Mouse (Mus musculus) limb, embryonic 13.5 days (tissue): ENCODE data around the gene Gzmk. TPM values are rescaled to one million over a fixed set of nuclear protein-coding genes. Genes with fewer than 3 reads are reported as not detected.

ENCODE experiments used
- ATAC-seq: fragments of 200-750 bp; cut with Nextera tagmentation; 2 replicates; pipeline ENCODE4 v1.8.0; 2017; ENCODE audit warnings: low read depth, moderate number of reproducible peaks, moderate TSS enrichment; ENCODE audit not compliant: low FRiP score
- H3K27ac ChIP-seq: fragments of 300-500 bp; sonication (generic); 2 replicates; pipeline ENCODE4 v1.5.1; 2015; ENCODE audit warnings: inconsistent platforms, mild to moderate bottlenecking, moderate library complexity
- H3K27me3 ChIP-seq: fragments of 300-500 bp; sonication (generic); 2 replicates; pipeline ENCODE4 v1.6.1; 2015; ENCODE audit warnings: mild to moderate bottlenecking, inconsistent platforms
- H3K36me3 ChIP-seq: fragments of 300-500 bp; sonication (generic); 2 replicates; pipeline ENCODE4 v1.6.1; 2015; ENCODE audit warnings: inconsistent platforms, mild to moderate bottlenecking, moderate library complexity
- H3K4me1 ChIP-seq: fragments of 300-500 bp; sonication (generic); 2 replicates; pipeline ENCODE4 v1.6.1; 2015; ENCODE audit warnings: inconsistent platforms
- H3K4me2 ChIP-seq: fragments of 300-500 bp; sonication (generic); replicated peaks from 2 replicates; pipeline ENCODE4 v1.6.1; 2015; ENCODE audit warnings: inconsistent platforms, mild to moderate bottlenecking, moderate library complexity
- H3K4me3 ChIP-seq: fragments of 300-500 bp; sonication (generic); 2 replicates; pipeline ENCODE4 v1.5.1; 2015; ENCODE audit warnings: moderate library complexity, mild to moderate bottlenecking, inconsistent platforms
- H3K9ac ChIP-seq: fragments of 300-500 bp; sonication (generic); 2 replicates; pipeline ENCODE4 v1.6.1; 2015; ENCODE audit warnings: mild to moderate bottlenecking, inconsistent platforms
- H3K9me3 ChIP-seq: fragments of 300-500 bp; sonication (generic); 2 replicates; pipeline ENCODE4 v1.6.1; 2016; ENCODE audit warnings: inconsistent platforms
- WGBS: fragments of 180-500 bp; shearing (Covaris S2); methylation state at CpG from one replicate; pipeline ENCODE4 v1.1.7; 2015; 5-methylcytosine and 5-hydroxymethylcytosine counted together
- polyA plus RNA-seq: library from polyadenylated mRNA; unstranded; fragments of >200 nt; fragmentation: Nextera tagmentation; extraction: Ambion mirVana; gene quantifications from 2 replicates; pipeline ENCODE4 v1.2.1, GENCODE M21; 2015

Gene Gzmk
- polyA plus RNA-seq, 1 experiment from 2014 or later = not detected

- ATAC-seq = no peak
- Histone ChIP-seq H3K4me1 (0 out of 2 replicates have a peak, but pooled peaks cover 5% of the 10 kb centered on the region), H3K27me3 (no peaks in the 10 kb centered on the region), H3K9ac (no peak overlapping the region), H3K9me3 (no peaks in the 10 kb centered on the region), H3K27ac (no peak overlapping the region), H3K36me3 (no peaks in the 10 kb centered on the region), H3K4me2 (no peak overlapping the region), H3K4me3 (no peak overlapping the region)
- WGBS = 18% methylated on average over 8 of the region's 8 CpGs
Observed at GRCm38 (mm10) chr13:113200726-113201125, 25.0 kb downstream of the Gzmk start.

- H3K4me3 ChIP-seq = no peak overlapping the region
- H3K9ac ChIP-seq = no peak overlapping the region
- no peak for ATAC-seq
- no peak overlapping the region for H3K4me2 ChIP-seq
- no peaks in the 10 kb centered on the region for H3K9me3 ChIP-seq
- no peaks in the 10 kb centered on the region for H3K27me3 ChIP-seq
- H3K27ac ChIP-seq = no peak overlapping the region
- 0 out of 2 replicates have a peak, but pooled peaks cover 5% of the 10 kb centered on the region for H3K4me1 ChIP-seq
- no peaks in the 10 kb centered on the region for H3K36me3 ChIP-seq
- WGBS = 46% methylated on average over 3 of the region's 3 CpGs
Observed at GRCm38 (mm10) chr13:113199331-113199730, 26.4 kb downstream of the Gzmk start.

- ATAC-seq = no peak
- Histone ChIP-seq H3K4me2 (no peak overlapping the region), H3K27me3 (no peaks in the 10 kb centered on the region), H3K27ac (no peak overlapping the region), H3K4me1 (0 out of 2 replicates have a peak, but pooled peaks cover 5% of the 10 kb centered on the region), H3K4me3 (no peak overlapping the region), H3K9me3 (no peaks in the 10 kb centered on the region), H3K9ac (no peak overlapping the region), H3K36me3 (no peaks in the 10 kb centered on the region)
- 82% methylated on average over 9 of the region's 9 CpGs for WGBS
Observed at GRCm38 (mm10) chr13:113197872-113198502, 27.7 kb downstream of the Gzmk start.

- ATAC-seq = no peak
- H3K4me2 ChIP-seq = no peak overlapping the region
- H3K9me3 ChIP-seq = no peaks in the 10 kb centered on the region
- H3K36me3 ChIP-seq = no peaks in the 10 kb centered on the region
- H3K4me3 ChIP-seq = no peak overlapping the region
- WGBS = 67% methylated on average over 13 of the region's 13 CpGs
- H3K27ac ChIP-seq = no peak overlapping the region
- no peak overlapping the region for H3K9ac ChIP-seq
- H3K27me3 ChIP-seq = no peaks in the 10 kb centered on the region
- H3K4me1 ChIP-seq = 0 out of 2 replicates have a peak, but pooled peaks cover 5% of the 10 kb centered on the region
Observed at GRCm38 (mm10) chr13:113196808-113197674, 28.7 kb downstream of the Gzmk start.

GRCm38 (mm10) chr13:113183720-113184119 lies 42.0 kb downstream of the Gzmk start:
- Histone ChIP-seq H3K9me3 (0 out of 2 replicates have a peak, but pooled peaks cover 9% of the 10 kb centered on the region), H3K36me3 (no peaks in the 10 kb centered on the region), H3K27me3 (no peaks in the 10 kb centered on the region), H3K4me1 (no peaks in the 10 kb centered on the region), H3K9ac (no peak overlapping the region), H3K4me2 (no peak overlapping the region), H3K27ac (no peak overlapping the region), H3K4me3 (no peak overlapping the region)
- ATAC-seq = no peak
- 87% methylated on average over 4 of the region's 4 CpGs for WGBS

GRCm38 (mm10) chr13:113183310-113183709 lies 42.4 kb downstream of the Gzmk start:
- WGBS = 90% methylated on average over 8 of the region's 8 CpGs
- ATAC-seq = no peak
- H3K4me3 ChIP-seq = no peak overlapping the region
- H3K4me1 ChIP-seq = no peaks in the 10 kb centered on the region
- no peak overlapping the region for H3K4me2 ChIP-seq
- H3K36me3 ChIP-seq = no peaks in the 10 kb centered on the region
- 0 out of 2 replicates have a peak, but pooled peaks cover 6% of the 10 kb centered on the region for H3K9me3 ChIP-seq
- no peak overlapping the region for H3K9ac ChIP-seq
- H3K27ac ChIP-seq = no peak overlapping the region
- H3K27me3 ChIP-seq = no peaks in the 10 kb centered on the region

- Histone ChIP-seq H3K27me3 (no peaks in the 10 kb centered on the region), H3K36me3 (no peaks in the 10 kb centered on the region), H3K9ac (no peak overlapping the region), H3K4me1 (0 out of 2 replicates have a peak, but pooled peaks cover 5% of the 10 kb centered on the region), H3K9me3 (no peaks in the 10 kb centered on the region), H3K27ac (no peak overlapping the region), H3K4me2 (no peak overlapping the region), H3K4me3 (no peak overlapping the region)
- 76% methylated on average over 6 of the region's 6 CpGs for WGBS
- ATAC-seq = no peak
Observed at GRCm38 (mm10) chr13:113174162-113174561, 51.5 kb downstream of the Gzmk start.

GRCm38 (mm10) chr13:113170256-113170655 lies 55.5 kb downstream of the Gzmk start:
- Histone ChIP-seq H3K9me3 (no peaks in the 10 kb centered on the region), H3K27me3 (no peaks in the 10 kb centered on the region), H3K27ac (no peak overlapping the region), H3K36me3 (no peaks in the 10 kb centered on the region), H3K4me2 (no peak overlapping the region), H3K9ac (no peak overlapping the region), H3K4me1 (0 out of 2 replicates have a peak, but pooled peaks cover 4% of the 10 kb centered on the region), H3K4me3 (no peak overlapping the region)
- no peak for ATAC-seq

- no peak overlapping the region for H3K4me3 ChIP-seq
- no peaks in the 10 kb centered on the region for H3K27me3 ChIP-seq
- no peak overlapping the region for H3K4me2 ChIP-seq
- 57% methylated on average over 9 of the region's 9 CpGs for WGBS
- no peak overlapping the region for H3K27ac ChIP-seq
- H3K9me3 ChIP-seq = no peaks in the 10 kb centered on the region
- H3K36me3 ChIP-seq = no peaks in the 10 kb centered on the region
- ATAC-seq = no peak
- H3K4me1 ChIP-seq = 0 out of 2 replicates have a peak, but pooled peaks cover 4% of the 10 kb centered on the region
- H3K9ac ChIP-seq = no peak overlapping the region
Observed at GRCm38 (mm10) chr13:113168018-113168534, 57.6 kb downstream of the Gzmk start.

GRCm38 (mm10) chr13:113164252-113165005 lies 61.3 kb downstream of the Gzmk start:
- 89% methylated on average over 5 of the region's 5 CpGs for WGBS
- H3K9ac ChIP-seq = no peak overlapping the region
- no peak overlapping the region for H3K4me2 ChIP-seq
- H3K36me3 ChIP-seq = no peaks in the 10 kb centered on the region
- ATAC-seq = no peak
- no peaks in the 10 kb centered on the region for H3K9me3 ChIP-seq
- H3K4me3 ChIP-seq = no peak overlapping the region
- H3K4me1 ChIP-seq = 0 out of 2 replicates have a peak, but pooled peaks cover 4% of the 10 kb centered on the region
- no peaks in the 10 kb centered on the region for H3K27me3 ChIP-seq
- no peak overlapping the region for H3K27ac ChIP-seq

GRCm38 (mm10) chr13:113151556-113151955 lies 74.2 kb downstream of the Gzmk start:
- no peak overlapping the region for H3K4me2 ChIP-seq
- H3K36me3 ChIP-seq = no peaks in the 10 kb centered on the region
- no peak for ATAC-seq
- no peak overlapping the region for H3K27ac ChIP-seq
- no peak overlapping the region for H3K9ac ChIP-seq
- H3K4me1 ChIP-seq = no peaks in the 10 kb centered on the region
- WGBS = 86% methylated on average over 4 of the region's 4 CpGs
- no peak overlapping the region for H3K4me3 ChIP-seq
- H3K27me3 ChIP-seq = no peaks in the 10 kb centered on the region
- H3K9me3 ChIP-seq = no peaks in the 10 kb centered on the region

- no peak overlapping the region for H3K4me2 ChIP-seq
- no peak overlapping the region for H3K27ac ChIP-seq
- H3K9ac ChIP-seq = no peak overlapping the region
- H3K4me3 ChIP-seq = no peak overlapping the region
- ATAC-seq = no peak
- WGBS = 82% methylated on average over 1 of the region's 1 CpGs
- H3K4me1 ChIP-seq = no peaks in the 10 kb centered on the region
- no peaks in the 10 kb centered on the region for H3K27me3 ChIP-seq
- H3K9me3 ChIP-seq = no peaks in the 10 kb centered on the region
- H3K36me3 ChIP-seq = no peaks in the 10 kb centered on the region
Observed at GRCm38 (mm10) chr13:113139597-113139996, 86.1 kb downstream of the Gzmk start.
